In the genomic region with DNA sequence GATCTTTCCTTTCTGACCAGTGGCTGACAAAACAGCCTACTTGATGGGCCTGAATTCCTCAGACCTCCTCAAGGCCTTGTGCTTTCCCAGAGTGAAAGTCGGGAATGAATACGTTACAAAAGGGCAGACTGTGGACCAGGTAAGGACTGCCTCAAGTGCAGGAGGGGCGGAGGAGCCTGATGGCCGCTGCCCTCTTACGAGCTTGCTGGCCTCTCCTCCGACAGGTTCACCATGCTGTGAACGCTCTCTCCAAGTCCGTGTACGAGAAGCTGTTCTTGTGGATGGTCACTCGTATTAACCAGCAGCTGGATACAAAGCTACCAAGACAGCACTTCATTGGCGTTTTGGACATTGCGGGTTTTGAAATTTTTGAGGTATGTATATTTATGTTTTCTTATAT, we compare ENCODE assay signal across 18 mouse cellular contexts. TPM values are rescaled to one million over a fixed set of nuclear protein-coding genes. Genes with fewer than 3 reads are reported as not detected.
DNase-seq lines count a peak whose midpoint lies in the region; ATAC-seq and TF ChIP-seq lines count a peak whose summit lies in the region.
"Had no signal": no experiment of that assay in that cellular context is flagged by ENCODE, and none has a peak within 500 bp of the region (broad histone marks: within the 10 kb centered on the region; RNA-seq: fewer than 3 reads in every experiment).

No protein-coding gene starts in this region.

- ATAC-seq in forebrain, embryonic 11.5 days (replicated peaks; ENCODE audit: low FRiP score): no peak
- no peak for ATAC-seq in forebrain, embryonic 12.5 days (ENCODE audit: low FRiP score)
- ATAC-seq in hindbrain, postnatal 0 days: no peak
- ATAC-seq: activated CD4-positive, CD25-positive, alpha-beta regulatory T cell, adult 4 months; CD4-positive, CD25-positive, alpha-beta regulatory T cell, adult 4 months; Patski had no signal

- DNase-seq in forebrain, embryonic 11.5 days (ENCODE audit: low spot score): peak; percentile 43
- no peak for DNase-seq in hindbrain, postnatal 0 days (ENCODE audit: low spot score)
- DNase-seq: adrenal gland, adult 2 months; adrenal gland, adult 8-10 months; adrenal gland, postnatal 10 days; adrenal gland, postnatal 14 days; adrenal gland, postnatal 25 days; adrenal gland, postnatal 36 days; B cell, adult 2 months; cerebellum, adult 11 months; cerebellum, adult 11-12 months; cerebellum, adult 18-20 months had no signal

- no peak overlapping the region for H3K9ac ChIP-seq in forebrain, embryonic 11.5 days (ENCODE audit: low read length)
- no peak overlapping the region for H3K9ac ChIP-seq in forebrain, embryonic 12.5 days
- H3K9ac ChIP-seq in hindbrain, postnatal 0 days (replicated peaks; ENCODE audit: low read length): no peak overlapping the region

- no peak for TF ChIP-seq CTCF in hindbrain, postnatal 0 days (IDR thresholded peaks at IDR 0.05; ENCODE audit: low read depth)

- no peak overlapping the region for H3K27ac ChIP-seq in forebrain, embryonic 11.5 days (ENCODE audit: low read depth, low read length)
- no peak overlapping the region for H3K27ac ChIP-seq in forebrain, embryonic 12.5 days
- H3K27ac ChIP-seq in hindbrain, postnatal 0 days: no peak overlapping the region

- H3ac ChIP-seq in myocyte (ENCODE audit: control insufficient read depth, insufficient read length): no peak overlapping the region

- H3K9me3 ChIP-seq in forebrain, embryonic 11.5 days (ENCODE audit: control insufficient read depth, low read length): no peaks in the 10 kb centered on the region
- no peaks in the 10 kb centered on the region for H3K9me3 ChIP-seq in forebrain, embryonic 12.5 days
- H3K9me3 ChIP-seq in hindbrain, postnatal 0 days (ENCODE audit: low read length): no peaks in the 10 kb centered on the region
- H3K9me3 ChIP-seq: G1E had no signal

- peaks cover 14% of the 10 kb centered on the region for H3K27me3 ChIP-seq in forebrain, embryonic 11.5 days (ENCODE audit: control insufficient read depth, insufficient read depth, low read length)
- peaks cover 37% of the 10 kb centered on the region for H3K27me3 ChIP-seq in forebrain, embryonic 12.5 days
- H3K27me3 ChIP-seq in myocyte (ENCODE audit: control insufficient read depth, insufficient read depth, insufficient read length): no peaks in the 10 kb centered on the region
- H3K27me3 ChIP-seq in hindbrain, postnatal 0 days (ENCODE audit: insufficient read depth, low read length): peaks cover 13% of the 10 kb centered on the region; the same call in 1 of the 2 replicates

- no peaks in the 10 kb centered on the region for H3K36me3 ChIP-seq in forebrain, embryonic 11.5 days (ENCODE audit: control insufficient read depth, insufficient read depth, low read length)
- H3K36me3 ChIP-seq in forebrain, embryonic 12.5 days (replicated peaks): no peaks in the 10 kb centered on the region
- peaks cover 7% of the 10 kb centered on the region for H3K36me3 ChIP-seq in myocyte (ENCODE audit: control insufficient read depth, insufficient read depth)
- no peaks in the 10 kb centered on the region for H3K36me3 ChIP-seq in hindbrain, postnatal 0 days (ENCODE audit: insufficient read depth, low read length)
- H3K36me3 ChIP-seq: G1E had no signal

- 89% methylated on average over 12 of the region's 12 CpGs for WGBS in forebrain, embryonic 11.5 days
- 88% methylated on average over 12 of the region's 12 CpGs for WGBS in forebrain, embryonic 12.5 days
- WGBS in hindbrain, postnatal 0 days: 86% methylated on average over 12 of the region's 12 CpGs

- H3K79me2 ChIP-seq in myocyte (ENCODE audit: control insufficient read depth, insufficient read depth): no peaks in the 10 kb centered on the region

- no peak overlapping the region for H3K4me3 ChIP-seq in forebrain, embryonic 11.5 days (ENCODE audit: low read depth, low read length)
- H3K4me3 ChIP-seq in forebrain, embryonic 12.5 days (replicated peaks): no peak overlapping the region
- no peak overlapping the region for H3K4me3 ChIP-seq in myocyte
- H3K4me3 ChIP-seq in hindbrain, postnatal 0 days (ENCODE audit: low read length): no peak overlapping the region

- H3K4me2 ChIP-seq in forebrain, embryonic 11.5 days (ENCODE audit: low read depth, low read length, severe bottlenecking): no peak overlapping the region
- H3K4me2 ChIP-seq in forebrain, embryonic 12.5 days: no peak overlapping the region
- H3K4me2 ChIP-seq in myocyte (ENCODE audit: low read depth): peak overlapping the region; percentile 54
- H3K4me2 ChIP-seq in hindbrain, postnatal 0 days (ENCODE audit: low read depth, low read length): no peak overlapping the region

- H3K4me1 ChIP-seq in forebrain, embryonic 11.5 days (replicated peaks; ENCODE audit: control insufficient read depth, insufficient read depth, low read length): no peaks in the 10 kb centered on the region
- no peaks in the 10 kb centered on the region for H3K4me1 ChIP-seq in forebrain, embryonic 12.5 days
- no peaks in the 10 kb centered on the region for H3K4me1 ChIP-seq in hindbrain, postnatal 0 days (ENCODE audit: insufficient read depth, low read length)

- TF ChIP-seq POLR2A in myocyte (IDR thresholded peaks at IDR 0.05; ENCODE audit: insufficient read length, low read depth): peak; percentile 57

TF ChIP-seq in myocyte, 11 proteins besides CTCF, POLR2A, EP300 and RAD21:
- no peak for TF ChIP-seq USF1 (IDR thresholded peaks at IDR 0.05; ENCODE audit: low read depth)
- TF ChIP-seq POLR2AphosphoS2 (IDR thresholded peaks at IDR 0.05; ENCODE audit: insufficient read length, low read depth): peak; percentile 88

RNA-seq across cellular contexts. Expression of a gene that starts 9.1 kb away (rescaled TPM):
- polyA plus RNA-seq in forebrain, embryonic 11.5 days (2014; fragmentation: Nextera tagmentation; extraction: Ambion mirVana): 0.48 and 0.59 TPM in 2 replicates
- 0.33 and 0.87 TPM in 2 replicates for polyA plus RNA-seq in forebrain, embryonic 12.5 days (2016; fragmentation: Nextera tagmentation; extraction: Ambion mirVana)
- 876 TPM for polyA plus RNA-seq in myocyte (2012; fragmentation: generic; extraction: Trizol)
- 1.1 and 3.0 TPM in 2 replicates for total RNA-seq in hindbrain, postnatal 0 days (2014; rRNA removed)
- polyA plus RNA-seq in hindbrain, postnatal 0 days (2015; fragmentation: Nextera tagmentation; extraction: Ambion mirVana): 0.25 and 0.35 TPM in 2 replicates
- total RNA-seq: adrenal gland, postnatal 25 days; G1E had no signal
- polyA plus RNA-seq: adrenal gland, adult 2 months; G1E had no signal

RNA-seq across cellular contexts. Expression of a gene that starts 34.8 kb away (rescaled TPM):
- 19.7 and 21.9 TPM in 2 replicates for polyA plus RNA-seq in forebrain, embryonic 11.5 days (2014; fragmentation: Nextera tagmentation; extraction: Ambion mirVana)
- 15.8 and 16.4 TPM in 2 replicates for polyA plus RNA-seq in forebrain, embryonic 12.5 days (2016; fragmentation: Nextera tagmentation; extraction: Ambion mirVana)
- 14.7 TPM for polyA plus RNA-seq in myocyte (2012; fragmentation: generic; extraction: Trizol)
- total RNA-seq in hindbrain, postnatal 0 days (2014; rRNA removed): 11.0 and 13.8 TPM in 2 replicates
- 13.6 and 14.9 TPM in 2 replicates for polyA plus RNA-seq in hindbrain, postnatal 0 days (2015; fragmentation: Nextera tagmentation; extraction: Ambion mirVana)

RNA-seq across cellular contexts. Expression of a gene that starts 34.8 kb away (rescaled TPM):
- polyA plus RNA-seq in forebrain, embryonic 11.5 days (2014; fragmentation: Nextera tagmentation; extraction: Ambion mirVana): 30.7 and 31.9 TPM in 2 replicates
- 27.0 and 31.9 TPM in 2 replicates for polyA plus RNA-seq in forebrain, embryonic 12.5 days (2016; fragmentation: Nextera tagmentation; extraction: Ambion mirVana)
- 13.1 TPM for polyA plus RNA-seq in myocyte (2012; fragmentation: generic; extraction: Trizol)
- 15.6 and 18.9 TPM in 2 replicates for total RNA-seq in hindbrain, postnatal 0 days (2014; rRNA removed)
- polyA plus RNA-seq in hindbrain, postnatal 0 days (2015; fragmentation: Nextera tagmentation; extraction: Ambion mirVana): 25.3 and 29.5 TPM in 2 replicates

Comparison
In these comparisons a context has a peak if more than half of its experiments do, and no peak if none do; other contexts are left out.
1. RNA of a gene that starts 9.1 kb away (polyA plus RNA-seq): 876 TPM in myocyte (single experiment); 0.33 to 0.87 TPM in forebrain, embryonic 12.5 days, 0.48 to 0.59 TPM in forebrain, embryonic 11.5 days and 0.25 to 0.35 TPM in hindbrain, postnatal 0 days; every median in the first group is over 100 times any median in the second.